Mouse (Mus musculus) lung, embryonic 16.5 days (tissue): ENCODE data around the gene Zfp523. TPM values are rescaled to one million over a fixed set of nuclear protein-coding genes. Genes with fewer than 3 reads are reported as not detected.

Experiments
- ATAC-seq: fragments of 200-750 bp; cut with Nextera tagmentation; 2 replicates; pipeline ENCODE4 v1.8.0; 2017; ENCODE audit warnings: low read depth, mild to moderate bottlenecking, moderate library complexity
- H3K27ac ChIP-seq: fragments of 300-500 bp; sonication (generic); 2 replicates; pipeline ENCODE4 v1.5.1; 2014; ENCODE audit warnings: mild to moderate bottlenecking, control low read depth, low read length
- H3K27me3 ChIP-seq: fragments of 300-500 bp; sonication (generic); 2 replicates; pipeline ENCODE4 v1.6.1; 2014; ENCODE audit warnings: low read depth, low read length, mixed read lengths; ENCODE audit not compliant: control insufficient read depth, insufficient read depth
- H3K36me3 ChIP-seq: fragments of 300-500 bp; sonication (generic); 2 replicates; pipeline ENCODE4 v1.6.1; 2014; ENCODE audit warnings: low read length; ENCODE audit not compliant: control insufficient read depth, insufficient read depth
- H3K4me1 ChIP-seq: fragments of 300-500 bp; sonication (generic); replicated peaks from 2 replicates; pipeline ENCODE4 v1.6.1; 2014; ENCODE audit warnings: low read length, mixed read lengths; ENCODE audit not compliant: control insufficient read depth, insufficient read depth
- H3K4me2 ChIP-seq: fragments of 300-500 bp; sonication (generic); 2 replicates; pipeline ENCODE4 v1.6.1; 2014; ENCODE audit warnings: low read depth, low read length, control low read depth
- H3K4me3 ChIP-seq: fragments of 300-500 bp; sonication (generic); 2 replicates; pipeline ENCODE4 v1.5.1; 2014; ENCODE audit warnings: mild to moderate bottlenecking, low read length, control low read depth
- H3K9ac ChIP-seq: fragments of 300-500 bp; sonication (generic); 2 replicates; pipeline ENCODE4 v1.6.1; 2014; ENCODE audit warnings: low read length, control low read depth
- H3K9me3 ChIP-seq: fragments of 300-500 bp; sonication (generic); 2 replicates; pipeline ENCODE4 v1.6.1; 2016; ENCODE audit warnings: low read length; ENCODE audit not compliant: control insufficient read depth
- WGBS: fragments of 180-500 bp; shearing (Covaris S2); extraction: QIAGEN DNeasy Blood & Tissue Kit; methylation state at CpG from one replicate; pipeline ENCODE4 v1.1.7; 2014; 5-methylcytosine and 5-hydroxymethylcytosine counted together
- polyA plus RNA-seq: library from polyadenylated mRNA; unstranded; fragments of >200 nt; fragmentation: Nextera tagmentation; extraction: Ambion mirVana; gene quantifications from 2 replicates; pipeline ENCODE4 v1.2.1, GENCODE M21; 2015

Zfp523 gene
- polyA plus RNA-seq, 1 experiment from 2014 or later: 34.9 TPM

DNA sequence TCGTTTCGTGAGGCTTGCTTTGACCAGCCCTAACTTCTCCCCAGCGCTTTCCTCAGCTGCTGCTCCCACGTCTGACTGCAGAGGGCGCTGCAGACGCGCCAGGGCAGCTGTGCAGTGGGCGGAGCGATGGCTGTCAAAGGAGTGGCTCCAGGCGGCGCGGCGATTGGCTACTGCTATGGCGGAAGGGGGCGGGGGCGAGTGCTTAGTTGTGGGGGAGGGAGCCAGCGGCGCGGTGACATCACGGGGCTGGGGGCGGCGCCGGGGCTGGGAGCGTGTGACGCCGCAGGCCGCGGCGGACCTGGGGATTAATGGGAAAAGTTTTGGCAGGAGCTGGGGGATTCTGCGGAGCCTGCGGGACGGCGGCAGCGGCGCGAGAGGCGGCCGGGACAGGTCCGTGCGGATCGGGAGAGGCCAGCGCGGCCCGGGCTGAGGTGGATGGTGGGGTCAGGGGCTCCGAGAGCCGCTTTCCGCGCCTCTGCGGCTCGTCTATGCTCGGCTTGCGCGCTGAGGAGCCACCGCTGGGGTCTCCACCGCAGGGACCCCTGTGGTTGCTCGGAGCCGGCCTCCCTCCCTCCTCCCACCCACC, 55.6 kb downstream of the Zfp523 start, which contains the start of gene Ppard:
TSS of gene Ppard (plus strand) at position 226 of the 586 bp plus-strand sequence.
- no peaks in the 10 kb centered on the region for H3K27me3 ChIP-seq
- under 1% methylated on average over 56 of the region's 57 CpGs for WGBS
- peak within 1 kb of the TSS; percentile 91 for H3K9ac ChIP-seq
- peak within 1 kb of the TSS; percentile 79 for H3K4me3 ChIP-seq
- peak within 1 kb of the TSS; percentile 68 for H3K4me2 ChIP-seq
- H3K36me3 ChIP-seq: no peaks in the 10 kb centered on the region
- ATAC-seq: peak; percentile 98
- no peaks in the 10 kb centered on the region for H3K9me3 ChIP-seq
- peak within 1 kb of the TSS; percentile 83 for H3K27ac ChIP-seq
- peaks cover 8% of the 10 kb centered on the region for H3K4me1 ChIP-seq

DNA sequence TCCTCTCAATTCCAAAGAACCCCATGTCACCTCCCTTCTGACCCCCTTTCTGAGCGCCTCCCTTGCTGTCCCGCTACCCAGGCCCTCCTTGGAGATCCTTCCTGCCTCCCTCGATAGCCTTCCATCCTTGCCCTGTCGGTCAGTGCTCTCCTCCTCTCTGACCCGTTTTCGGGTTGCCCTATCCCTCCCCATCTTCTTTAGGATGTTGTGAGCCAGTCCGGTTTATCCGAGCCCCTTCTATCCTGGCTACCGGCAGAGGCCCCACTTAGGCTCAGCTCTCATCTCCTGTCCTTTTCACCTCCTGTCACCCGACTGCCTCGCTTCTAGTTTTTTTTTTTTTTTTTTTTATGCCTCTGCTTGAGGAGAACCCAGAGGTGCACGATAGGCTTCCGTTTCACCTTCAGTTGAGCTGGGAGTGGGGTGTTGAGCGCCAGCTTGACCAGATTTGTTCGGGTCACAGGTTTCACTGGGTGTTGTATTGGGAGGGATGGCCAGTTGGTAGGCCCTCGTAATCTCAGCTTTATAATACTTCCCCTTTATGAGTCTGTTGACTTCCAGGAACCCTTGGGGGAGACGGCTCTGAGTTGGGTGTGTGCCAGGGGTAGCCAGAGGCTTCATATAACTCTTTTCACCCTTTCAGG, 56.3 kb downstream of the Zfp523 start:
- peak overlapping the region; percentile 79 for H3K4me3 ChIP-seq
- no peaks in the 10 kb centered on the region for H3K9me3 ChIP-seq
- ATAC-seq: peak; percentile 40
- peak overlapping the region; percentile 91 for H3K9ac ChIP-seq
- H3K4me1 ChIP-seq: peaks cover 8% of the 10 kb centered on the region
- H3K36me3 ChIP-seq: no peaks in the 10 kb centered on the region
- peak overlapping the region; percentile 68 for H3K4me2 ChIP-seq
- no peaks in the 10 kb centered on the region for H3K27me3 ChIP-seq
- H3K27ac ChIP-seq: peak overlapping the region; percentile 83
- WGBS: 3% methylated on average over 17 of the region's 17 CpGs

DNA sequence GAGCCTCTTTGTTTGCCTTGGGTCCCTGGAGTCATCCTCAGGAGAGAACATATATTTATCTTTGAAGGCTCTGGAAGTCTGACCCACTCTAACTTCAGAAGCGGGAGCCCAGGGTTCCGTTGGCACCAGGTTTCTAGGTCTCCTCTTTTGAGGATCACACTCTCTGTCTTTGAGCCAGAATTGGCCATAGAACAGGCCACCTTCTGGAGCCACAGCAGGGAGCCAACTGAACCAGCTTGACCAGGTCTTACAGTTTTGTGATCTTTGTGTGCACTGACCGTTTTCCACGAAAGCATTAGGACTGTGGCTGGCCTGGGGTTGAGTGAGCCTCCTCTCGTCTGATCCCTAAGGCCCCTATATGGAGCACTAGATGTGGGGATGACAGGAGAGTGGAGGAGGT, 57.7 kb downstream of the Zfp523 start:
- 78% methylated on average over 5 of the region's 5 CpGs for WGBS
- Histone ChIP-seq H3K9ac (no peak overlapping the region), H3K4me3 (no peak overlapping the region)

DNA sequence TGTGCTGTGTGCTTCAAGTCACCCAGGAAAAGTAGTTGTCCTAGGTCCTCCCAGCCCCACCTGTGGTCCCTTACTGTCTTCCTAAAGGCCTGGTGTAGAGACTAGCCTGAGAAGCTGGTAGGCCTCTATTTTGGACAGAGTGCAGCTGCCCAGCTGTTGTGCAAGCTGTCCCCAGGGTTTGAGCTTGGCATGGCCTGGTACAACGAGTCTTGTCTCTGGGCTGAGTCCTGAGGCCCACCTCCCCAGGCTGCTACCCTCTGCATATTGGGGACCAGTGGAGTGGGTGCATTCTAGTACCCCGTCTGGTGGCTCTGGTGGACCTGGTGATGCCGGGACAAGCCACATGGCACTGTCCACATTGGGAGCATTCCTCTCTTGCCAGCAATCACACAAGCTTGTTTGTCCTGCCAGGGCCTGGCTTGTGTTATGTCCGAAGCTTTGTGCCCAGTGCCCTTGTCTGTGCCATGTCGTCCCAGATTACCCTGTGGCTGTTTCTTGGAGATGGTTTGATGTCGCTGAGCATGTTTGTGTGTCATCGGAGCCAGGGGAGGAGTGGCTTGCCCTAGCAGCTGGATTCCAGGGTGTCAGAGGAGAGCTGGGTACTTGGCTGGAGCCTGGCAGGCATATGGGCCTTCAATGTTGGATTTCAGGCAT, 59.2 kb downstream of the Zfp523 start:
- H3K9me3 ChIP-seq: no peaks in the 10 kb centered on the region
- no peak overlapping the region for H3K4me3 ChIP-seq
- no peak for ATAC-seq
- WGBS: 68% methylated on average over 7 of the region's 7 CpGs
- no peak overlapping the region for H3K4me2 ChIP-seq
- H3K27ac ChIP-seq: no peak overlapping the region
- peaks cover 3% of the 10 kb centered on the region; the same call in 1 of the 2 replicates for H3K36me3 ChIP-seq
- no peak overlapping the region for H3K9ac ChIP-seq
- no peaks in the 10 kb centered on the region for H3K27me3 ChIP-seq
- H3K4me1 ChIP-seq: peaks cover 8% of the 10 kb centered on the region

More for the DNA sequence above, 57.7 kb downstream of the Zfp523 start:
- Histone ChIP-seq H3K4me2 (0 out of 2 replicates have a peak overlapping the region, but pooled peaks have one; percentile 13), H3K36me3 (peaks cover 3% of the 10 kb centered on the region; the same call in 1 of the 2 replicates), H3K9me3 (no peaks in the 10 kb centered on the region), H3K27me3 (no peaks in the 10 kb centered on the region), H3K4me1 (peaks cover 8% of the 10 kb centered on the region), H3K27ac (no peak overlapping the region)
- ATAC-seq: no peak

DNA sequence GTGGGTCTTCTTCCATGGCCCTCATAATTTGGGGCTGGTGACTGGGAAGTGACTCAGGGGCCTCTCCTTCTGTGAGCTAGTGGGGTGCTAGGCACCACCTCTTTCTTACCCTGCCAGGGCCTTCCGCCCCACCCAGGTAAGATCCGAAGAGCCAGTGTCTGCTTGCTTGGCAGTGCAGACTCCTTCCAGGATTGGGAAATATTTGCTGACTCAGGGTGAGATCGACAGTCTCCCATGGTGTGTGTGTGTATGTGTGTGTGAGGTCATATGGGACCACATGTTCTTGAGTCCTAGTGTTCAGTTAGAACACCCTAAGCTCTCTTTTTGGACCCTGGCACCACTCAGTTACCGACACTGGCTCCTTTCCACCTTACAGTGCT, 59.7 kb downstream of the Zfp523 start:
- Histone ChIP-seq H3K9me3 (no peaks in the 10 kb centered on the region), H3K4me3 (no peak overlapping the region), H3K4me2 (no peak overlapping the region), H3K4me1 (peaks cover 10% of the 10 kb centered on the region), H3K36me3 (peaks cover 5% of the 10 kb centered on the region; the same call in 1 of the 2 replicates), H3K9ac (no peak overlapping the region), H3K27ac (no peak overlapping the region), H3K27me3 (no peaks in the 10 kb centered on the region)
- WGBS: 82% methylated on average over 4 of the region's 4 CpGs
- no peak for ATAC-seq

DNA sequence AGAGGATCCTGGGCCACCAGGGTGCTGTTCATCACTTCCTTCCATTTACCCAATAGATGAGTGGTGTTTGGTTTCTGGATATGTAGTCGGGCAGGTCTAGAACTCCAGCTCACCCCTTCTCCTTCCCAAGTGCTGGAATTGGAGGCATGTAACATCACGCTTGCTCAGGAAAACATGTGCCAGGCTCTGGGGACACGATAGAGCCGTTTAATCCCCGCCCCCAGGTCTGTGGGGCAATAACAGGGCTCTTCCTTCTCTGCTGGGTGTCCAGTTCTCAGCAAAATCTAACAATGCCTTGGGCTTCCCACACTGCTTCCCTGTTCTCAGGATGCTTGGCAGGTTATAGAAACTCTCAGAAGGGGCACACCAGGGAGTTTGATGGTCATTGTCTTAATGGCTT, 60.4 kb downstream of the Zfp523 start:
- H3K4me2 ChIP-seq: no peak overlapping the region
- no peak for ATAC-seq
- H3K27ac ChIP-seq: no peak overlapping the region
- no peaks in the 10 kb centered on the region for H3K9me3 ChIP-seq
- 77% methylated on average over 5 of the region's 5 CpGs for WGBS
- H3K4me3 ChIP-seq: no peak overlapping the region
- no peak overlapping the region for H3K9ac ChIP-seq
- peaks cover 15% of the 10 kb centered on the region for H3K4me1 ChIP-seq
- H3K27me3 ChIP-seq: no peaks in the 10 kb centered on the region
- peaks cover 5% of the 10 kb centered on the region; the same call in 1 of the 2 replicates for H3K36me3 ChIP-seq

DNA sequence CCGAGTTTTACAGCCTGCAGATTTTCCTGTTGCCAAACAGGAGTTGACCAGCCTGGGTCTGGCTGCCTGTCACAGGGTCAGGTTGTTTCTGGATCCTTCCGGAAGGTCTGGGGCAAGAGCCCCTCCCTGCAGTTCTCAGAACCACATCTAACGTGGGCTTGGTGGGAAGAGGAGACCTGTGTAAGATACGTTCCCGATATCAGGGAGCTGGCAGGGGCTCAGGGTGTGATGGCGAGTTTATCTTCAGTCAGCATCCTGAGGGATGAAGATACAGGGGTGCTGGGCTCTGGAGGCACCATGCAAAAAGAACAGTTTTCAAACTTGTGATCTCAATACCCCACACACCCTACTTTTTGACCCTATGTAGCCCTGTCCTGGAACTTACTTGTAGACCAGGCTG, 60.9 kb downstream of the Zfp523 start:
- Histone ChIP-seq H3K36me3 (peaks cover 5% of the 10 kb centered on the region; the same call in 1 of the 2 replicates), H3K9ac (no peak overlapping the region), H3K27me3 (no peaks in the 10 kb centered on the region), H3K4me3 (no peak overlapping the region), H3K27ac (no peak overlapping the region), H3K4me2 (no peak overlapping the region), H3K9me3 (no peaks in the 10 kb centered on the region), H3K4me1 (peaks cover 17% of the 10 kb centered on the region)
- no peak for ATAC-seq
- WGBS: 78% methylated on average over 6 of the region's 6 CpGs

DNA sequence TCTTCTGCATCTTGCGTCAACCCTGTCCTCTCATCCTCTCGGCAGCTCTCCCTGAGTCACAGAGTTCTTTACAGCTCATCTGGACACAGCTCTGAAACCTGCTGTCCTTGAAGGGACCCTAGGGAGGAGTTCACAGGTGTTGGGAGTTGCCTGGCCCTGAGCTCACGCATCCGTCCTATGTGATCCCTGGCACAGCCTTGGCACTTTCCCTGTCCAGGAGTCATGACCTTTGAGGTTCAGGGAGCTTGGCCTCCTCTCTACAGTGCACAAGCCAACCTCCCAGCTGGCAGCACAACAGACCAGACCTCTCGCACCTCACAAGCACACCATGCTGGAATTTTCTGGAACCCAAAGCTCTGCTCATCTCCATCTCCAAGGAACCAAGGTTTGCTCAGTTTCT, 63.9 kb downstream of the Zfp523 start:
- H3K36me3 ChIP-seq: peaks cover 5% of the 10 kb centered on the region; the same call in 1 of the 2 replicates
- 87% methylated on average over 5 of the region's 5 CpGs for WGBS
- no peak overlapping the region for H3K9ac ChIP-seq
- no peaks in the 10 kb centered on the region for H3K9me3 ChIP-seq
- no peak for ATAC-seq
- H3K27me3 ChIP-seq: no peaks in the 10 kb centered on the region
- no peak overlapping the region for H3K4me3 ChIP-seq
- peaks cover 9% of the 10 kb centered on the region for H3K4me1 ChIP-seq
- no peak overlapping the region for H3K4me2 ChIP-seq
- H3K27ac ChIP-seq: no peak overlapping the region

DNA sequence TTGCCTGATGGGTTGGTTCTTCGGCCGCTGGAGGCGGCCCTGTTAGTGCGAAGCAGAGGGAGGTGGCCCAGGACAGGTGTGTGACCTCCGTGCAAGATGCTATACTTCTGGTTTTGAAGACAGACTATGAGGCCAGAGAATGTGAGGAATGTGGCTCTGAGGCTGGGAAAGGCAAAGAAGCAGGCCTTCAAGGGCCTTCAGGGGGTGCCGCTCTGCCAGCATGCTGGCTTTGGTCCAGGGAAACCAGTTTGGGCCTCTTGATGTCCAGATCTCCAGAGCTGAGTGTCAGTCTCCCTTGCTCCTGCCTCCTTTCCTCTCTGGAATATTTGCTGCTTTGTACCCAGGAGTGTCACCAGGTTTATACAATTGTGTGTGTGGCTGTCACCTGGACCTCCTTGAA, 65.4 kb downstream of the Zfp523 start:
- Histone ChIP-seq H3K9me3 (no peaks in the 10 kb centered on the region), H3K4me3 (no peak overlapping the region), H3K27ac (peak overlapping the region; percentile 85), H3K4me1 (peaks cover 14% of the 10 kb centered on the region), H3K9ac (0 out of 2 replicates have a peak overlapping the region, but pooled peaks have one; percentile 6), H3K36me3 (peaks cover 5% of the 10 kb centered on the region; the same call in 1 of the 2 replicates), H3K27me3 (no peaks in the 10 kb centered on the region), H3K4me2 (no peak overlapping the region)
- peak; percentile 67 for ATAC-seq
- 62% methylated on average over 6 of the region's 6 CpGs for WGBS
